Mouse (Mus musculus) cerebellum, postnatal 36 days (tissue): ENCODE measurements around the gene Dlg4.
"Not testable (repeated sequence)": the region's sequence is repeated elsewhere in the genome, so short reads cannot be mapped to it uniquely, and the experiment has no call there.

Experiments
- DNase-seq, 2 experiments: peaks; one replicate each; pipeline ENCODE4 v3.0.0; 2021 to 2022; ENCODE audit warnings: mixed read lengths in 2 of 2

Gene Dlg4

GRCm38 (mm10) chr11:70055618-70056214 lies 39.0 kb downstream of the Dlg4 start:
- DNase-seq = peak; percentile 76 to 81

GRCm38 (mm10) chr11:70057805-70058204 lies 41.1 kb downstream of the Dlg4 start:
- DNase-seq = no peak

- no peak for DNase-seq
These were observed 43.2 kb downstream of the Dlg4 start for GRCm38 (mm10) chr11:70059930-70060329.

- DNase-seq = no peak
These were observed 46.3 kb downstream of the Dlg4 start for GRCm38 (mm10) chr11:70063053-70063452.

GRCm38 (mm10) chr11:70066701-70067100 lies 50.0 kb downstream of the Dlg4 start:
- no peak for DNase-seq

GRCm38 (mm10) chr11:70068245-70068644 lies 51.5 kb downstream of the Dlg4 start:
- no peak for DNase-seq

GRCm38 (mm10) chr11:70070057-70070456 lies 53.3 kb downstream of the Dlg4 start:
- no peak for DNase-seq

- DNase-seq = not testable (repeated sequence)
These were observed 53.9 kb downstream of the Dlg4 start for GRCm38 (mm10) chr11:70070603-70071002.

- peak; percentile 81 to 83 for DNase-seq
These were observed 57.8 kb downstream of the Dlg4 start for GRCm38 (mm10) chr11:70074379-70075071.

GRCm38 (mm10) chr11:70075581-70075980 lies 58.8 kb downstream of the Dlg4 start:
- no peak for DNase-seq

GRCm38 (mm10) chr11:70077441-70077840 lies 60.7 kb downstream of the Dlg4 start:
- DNase-seq = no peak

- no peak for DNase-seq
These were observed 62.4 kb downstream of the Dlg4 start for GRCm38 (mm10) chr11:70079175-70079574.

GRCm38 (mm10) chr11:70079928-70080327 lies 63.2 kb downstream of the Dlg4 start:
- DNase-seq = no peak

GRCm38 (mm10) chr11:70080803-70081590 lies 64.3 kb downstream of the Dlg4 start:
- DNase-seq = no peak

- DNase-seq = no peak
These were observed 67.8 kb downstream of the Dlg4 start for GRCm38 (mm10) chr11:70084563-70084962.

GRCm38 (mm10) chr11:70091986-70092783 lies 75.4 kb downstream of the Dlg4 start, which contains the start of gene Asgr2:
Asgr2 (plus strand) TSS chr11:70092644.
- DNase-seq = no peak
